Mouse (Mus musculus): ENCODE measurements around the gene Tubb2a.

Gene Tubb2a

DNA sequence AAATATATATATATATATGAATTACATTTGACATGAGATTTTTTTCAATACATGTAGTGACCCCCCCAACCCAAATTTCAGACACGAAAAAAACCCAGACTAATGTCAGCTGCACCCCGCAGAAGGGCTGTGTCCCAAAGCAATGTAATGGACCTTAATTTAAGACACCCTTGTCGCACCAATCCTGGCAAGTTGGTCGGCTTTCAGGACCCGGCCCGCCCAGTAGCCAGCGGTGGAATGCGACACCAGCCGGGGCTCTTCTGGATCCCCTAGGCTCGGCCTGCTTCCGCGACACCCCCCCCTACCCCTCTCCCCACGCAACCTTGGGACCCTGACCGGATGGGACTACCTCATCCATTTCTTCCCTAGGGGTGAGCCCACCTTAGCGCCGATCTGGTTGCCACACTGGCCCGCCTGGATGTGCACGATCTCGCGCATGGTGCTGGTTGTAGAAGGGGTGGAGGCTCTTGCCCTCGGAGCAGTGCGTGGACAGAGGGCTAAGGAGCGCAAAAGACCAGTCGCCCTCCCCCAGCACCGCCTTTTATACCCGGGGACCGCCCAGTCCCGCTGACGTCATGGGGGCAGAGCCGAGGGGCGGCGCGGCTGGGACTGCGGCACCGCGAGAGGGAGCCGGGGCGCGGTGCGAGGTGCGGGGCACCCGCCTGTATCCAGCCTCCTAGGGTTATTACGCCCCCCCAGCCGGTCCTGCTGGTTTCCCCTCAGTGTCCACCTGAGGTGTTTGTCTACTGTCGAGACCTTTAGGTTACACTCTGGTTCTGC lies at the start of gene Tubb2a:
Gene Tubb2a (minus strand): TSS at position 516 of the 780 bp plus-strand sequence.
- peak; percentile 93 for DNase-seq

DNA sequence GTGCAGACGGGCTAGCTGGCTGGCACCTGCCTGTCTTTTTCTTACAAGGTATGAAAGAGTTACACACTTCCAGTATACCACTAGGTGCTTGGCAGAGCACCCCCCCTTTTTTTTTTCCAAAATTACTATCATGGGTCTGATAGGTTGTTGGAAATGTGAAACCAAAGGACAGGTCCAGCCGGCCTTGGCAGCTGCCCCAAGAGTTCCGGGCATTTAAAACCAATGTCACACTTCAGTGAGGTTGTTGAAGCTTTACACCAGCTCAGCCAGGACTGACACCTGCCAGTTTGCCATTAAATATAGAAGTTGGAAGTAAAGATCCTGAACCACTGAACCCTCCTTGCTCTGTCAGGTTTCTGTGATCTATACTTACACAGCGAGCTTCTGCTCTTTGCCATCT lies 47.9 kb upstream of the Tubb2a start:
- no peak for DNase-seq

DNA sequence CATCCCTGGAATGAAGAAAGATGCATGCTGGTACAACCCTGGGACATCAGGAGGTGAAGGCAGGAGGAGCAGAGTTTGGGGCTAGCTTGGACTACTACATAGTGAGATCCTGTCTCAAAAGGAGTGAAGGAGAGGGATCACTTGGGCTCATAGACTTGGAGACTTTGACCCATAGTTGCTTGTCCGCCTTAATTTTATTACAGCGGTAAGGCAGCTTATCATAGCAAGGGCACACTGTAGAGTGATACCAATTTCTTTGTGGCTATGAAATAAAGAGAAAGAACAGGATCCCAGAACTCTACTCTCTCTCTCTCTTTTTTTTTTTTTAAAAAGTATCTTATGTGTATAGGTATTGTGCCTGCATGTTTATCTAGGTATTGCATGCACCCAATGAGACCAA lies 42.7 kb upstream of the Tubb2a start:
- DNase-seq, result no peak

DNA sequence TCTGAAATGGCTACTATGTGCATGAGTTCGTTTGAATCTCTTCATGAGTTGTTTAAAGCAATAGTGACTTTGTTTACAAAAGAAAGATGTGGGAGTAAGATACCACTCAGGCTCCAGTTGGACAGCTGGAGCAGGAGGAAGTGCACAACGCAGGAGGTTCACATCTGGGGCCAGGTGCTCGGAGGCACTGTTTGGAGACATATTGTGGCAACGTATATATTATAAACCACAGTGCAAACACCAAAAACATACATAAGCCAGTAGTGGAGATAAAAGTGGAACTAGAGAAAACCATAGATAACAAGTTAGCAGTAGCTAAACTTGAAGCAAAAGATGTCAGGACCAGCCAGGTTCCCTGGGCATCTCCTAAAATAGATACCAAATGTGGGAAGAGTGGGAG lies 41.6 kb upstream of the Tubb2a start:
- no peak for DNase-seq

DNA sequence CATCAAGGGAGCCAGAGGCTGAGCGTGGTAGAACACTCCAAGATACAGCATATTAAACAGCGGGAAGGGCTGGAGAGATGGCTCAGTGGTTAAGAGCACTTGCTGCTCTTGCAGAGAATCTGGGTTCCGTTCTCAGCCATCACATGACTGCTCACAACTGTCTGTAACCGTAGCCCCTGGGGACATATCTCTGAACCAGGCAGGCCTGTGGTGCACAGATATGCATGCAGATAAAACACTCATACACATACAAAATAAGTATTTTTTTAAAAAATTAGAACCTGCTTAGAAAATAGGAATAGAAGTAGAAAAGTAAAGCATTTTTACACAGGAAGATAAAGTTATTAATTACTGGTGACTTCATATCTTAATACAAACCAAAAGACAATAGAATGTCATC lies 41.0 kb upstream of the Tubb2a start:
- no peak for DNase-seq

DNA sequence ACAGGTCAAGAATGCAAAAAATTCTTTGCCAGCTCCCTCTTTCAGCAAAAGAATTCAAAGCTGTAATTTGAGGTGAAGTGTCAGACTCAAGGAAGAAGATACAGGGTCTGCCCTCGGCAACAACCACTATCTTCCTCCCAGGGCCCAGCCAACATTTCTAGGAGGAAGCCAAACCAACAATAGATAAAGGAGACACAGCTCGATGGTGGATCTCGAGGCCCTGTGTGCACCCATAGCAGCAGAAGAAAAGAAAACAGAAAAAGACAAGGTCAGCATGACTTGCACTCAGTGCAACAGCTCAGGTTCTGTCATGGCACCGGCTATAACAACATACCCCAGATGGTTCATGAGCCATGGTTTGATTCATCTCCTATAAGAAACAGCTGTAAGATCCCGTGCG lies 38.7 kb upstream of the Tubb2a start:
- no peak for DNase-seq

DNA sequence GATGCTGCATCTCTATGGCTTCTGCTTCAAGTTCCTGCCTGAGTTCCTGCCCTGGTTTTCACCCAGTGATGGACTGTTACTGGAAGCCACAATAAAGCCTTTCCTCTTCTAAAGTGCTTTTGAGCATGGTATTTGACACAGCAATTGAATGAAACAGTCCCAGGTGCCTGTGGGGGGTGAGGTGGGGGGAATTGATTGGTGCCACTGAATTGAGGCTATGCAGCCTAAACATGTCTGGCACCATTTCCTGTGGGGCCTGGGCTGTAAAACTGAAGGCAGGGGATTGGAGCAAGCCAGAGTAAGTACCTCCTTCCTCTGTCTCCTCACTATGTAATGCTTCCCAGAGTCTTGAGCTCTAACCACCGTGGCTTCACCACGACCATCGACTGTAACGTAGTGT lies 36.8 kb upstream of the Tubb2a start:
- no peak for DNase-seq

DNA sequence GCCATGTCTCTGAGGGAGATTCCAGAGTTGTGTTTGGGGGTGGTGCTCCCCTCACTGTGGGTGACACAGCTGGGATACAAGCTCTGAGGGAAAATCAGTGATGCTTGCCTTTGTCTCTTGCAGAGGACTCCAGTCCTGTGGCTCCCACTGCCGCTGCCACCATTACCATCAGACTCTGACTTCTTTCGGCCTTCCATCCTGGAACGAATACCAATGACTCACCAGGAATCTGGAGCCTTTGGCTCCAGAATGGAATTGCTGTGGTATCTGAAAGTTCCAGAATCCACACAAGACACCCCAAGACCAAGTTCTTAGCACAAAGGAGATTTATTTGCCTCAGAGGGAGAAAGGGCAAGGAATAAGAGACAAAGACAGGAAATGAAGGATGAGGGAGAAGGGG lies 35.3 kb upstream of the Tubb2a start:
- no peak for DNase-seq

DNA sequence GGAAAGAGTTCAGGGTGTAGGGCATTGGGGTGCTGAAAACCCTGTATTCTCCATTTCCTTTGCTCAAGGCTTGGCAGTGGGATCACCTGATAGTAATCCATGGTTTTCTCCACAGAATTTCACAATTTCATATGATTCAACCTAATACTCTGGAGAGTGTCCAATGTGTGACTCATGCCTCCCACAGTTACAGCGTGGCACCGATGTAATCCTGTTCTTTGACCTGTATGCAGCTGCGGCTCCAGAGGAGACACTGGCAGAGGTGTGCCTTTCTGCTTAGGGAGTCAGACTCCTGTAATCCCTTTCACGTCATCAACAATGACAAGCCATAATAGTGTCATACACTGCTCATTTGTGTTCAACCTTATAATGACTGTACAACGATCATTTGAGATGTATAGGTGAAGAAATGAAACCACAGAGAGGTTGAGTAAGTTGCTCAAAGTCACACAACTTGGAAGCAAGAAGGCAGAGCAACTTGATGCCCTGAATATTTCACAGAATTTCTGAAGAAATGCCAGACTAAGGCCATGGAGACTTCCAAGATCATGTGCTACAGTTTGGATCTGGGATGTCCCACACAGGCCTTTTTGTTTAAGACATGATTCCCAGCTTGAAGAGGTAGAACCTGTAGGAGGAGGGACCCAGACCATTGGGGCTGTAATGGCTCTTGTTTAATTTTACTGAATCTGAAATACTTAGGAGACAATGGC lies 34.7 kb upstream of the Tubb2a start:
- DNase-seq, result no peak

DNA sequence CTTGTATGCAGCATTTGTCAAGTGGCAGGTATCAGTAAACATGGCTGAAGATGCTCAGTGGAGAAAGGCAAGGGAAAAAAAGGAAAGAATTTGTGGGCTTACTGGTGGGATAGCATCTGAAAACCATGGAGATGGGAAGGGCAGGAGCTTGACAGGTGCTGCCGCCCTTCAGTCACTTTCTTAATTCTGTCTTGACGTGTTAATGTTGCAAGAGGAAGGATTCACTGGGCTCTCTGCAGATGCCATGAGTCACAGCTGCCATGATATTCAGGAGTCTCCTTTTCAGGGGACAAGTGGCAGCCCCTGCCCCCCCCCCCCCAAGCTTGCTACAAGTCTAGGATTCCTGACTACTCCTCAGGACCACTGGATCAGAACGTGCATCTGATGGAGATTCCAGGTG lies 34.1 kb upstream of the Tubb2a start:
- no peak for DNase-seq

DNA sequence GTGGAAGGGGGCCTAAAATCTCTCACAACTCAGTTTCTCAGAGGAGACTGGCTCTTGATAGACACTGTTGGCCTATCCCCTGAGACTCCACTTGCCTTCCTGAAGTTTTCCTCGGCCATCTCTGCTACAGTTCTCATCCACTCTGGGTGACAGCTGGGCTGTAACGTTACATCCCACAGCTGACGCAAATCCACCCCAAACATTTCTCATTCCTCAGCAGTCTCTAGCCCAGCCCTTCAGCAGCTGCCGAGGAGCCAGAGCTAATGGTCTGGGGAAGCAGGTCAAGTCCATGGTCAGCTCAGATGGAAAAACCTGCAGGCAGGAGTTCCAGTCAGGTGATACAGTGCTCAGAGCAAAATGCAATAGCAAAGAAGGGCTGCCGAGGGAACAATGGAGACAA lies 33.2 kb upstream of the Tubb2a start:
- DNase-seq, result no peak

DNA sequence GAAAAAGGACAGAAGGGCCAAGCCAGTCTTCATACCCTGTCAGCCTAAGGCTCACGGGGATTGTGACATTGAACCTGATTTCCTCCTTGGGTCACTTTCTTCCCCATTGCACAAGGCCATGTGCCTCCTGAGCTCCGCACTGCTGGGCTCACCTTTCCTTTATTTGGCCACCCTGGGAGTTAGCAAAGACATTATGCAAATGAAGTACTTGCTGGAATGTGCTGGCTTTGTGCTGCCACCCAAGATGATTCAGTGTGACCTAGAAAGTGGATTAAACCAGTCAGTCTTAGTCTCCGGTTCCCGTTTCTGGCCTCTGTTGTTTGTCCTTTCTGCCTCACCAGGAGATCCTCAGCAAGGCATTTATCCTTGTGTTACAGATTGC lies 31.9 kb upstream of the Tubb2a start:
- no peak for DNase-seq

DNA sequence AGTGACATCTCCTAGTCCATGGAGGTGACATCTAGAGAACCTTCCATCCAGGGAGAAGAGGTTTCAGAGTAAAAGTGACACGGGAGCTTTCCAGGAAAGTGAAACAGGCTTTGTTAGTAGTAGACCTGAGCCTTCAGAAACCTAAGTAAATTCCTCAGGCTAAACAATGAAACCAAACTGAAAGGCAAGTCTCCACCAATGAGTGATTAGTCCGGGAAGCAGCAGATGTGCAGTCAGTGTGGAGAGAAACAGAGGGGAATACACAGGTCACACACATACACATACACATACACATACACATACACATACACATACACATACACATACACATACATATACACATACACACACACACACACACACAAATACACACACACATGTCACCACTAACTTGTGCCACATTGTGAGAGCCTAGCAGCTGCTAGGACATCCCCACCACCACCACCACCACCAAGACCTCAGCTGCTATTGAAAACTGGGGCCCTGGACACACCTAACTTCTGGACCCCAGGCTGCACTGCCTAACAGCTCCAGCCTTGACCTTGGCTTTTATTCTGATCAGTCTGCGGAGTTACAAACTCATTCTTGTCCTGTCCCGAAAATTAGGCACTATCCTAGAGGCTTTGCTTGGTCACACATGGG lies 31.3 kb upstream of the Tubb2a start:
- no peak for DNase-seq

DNA sequence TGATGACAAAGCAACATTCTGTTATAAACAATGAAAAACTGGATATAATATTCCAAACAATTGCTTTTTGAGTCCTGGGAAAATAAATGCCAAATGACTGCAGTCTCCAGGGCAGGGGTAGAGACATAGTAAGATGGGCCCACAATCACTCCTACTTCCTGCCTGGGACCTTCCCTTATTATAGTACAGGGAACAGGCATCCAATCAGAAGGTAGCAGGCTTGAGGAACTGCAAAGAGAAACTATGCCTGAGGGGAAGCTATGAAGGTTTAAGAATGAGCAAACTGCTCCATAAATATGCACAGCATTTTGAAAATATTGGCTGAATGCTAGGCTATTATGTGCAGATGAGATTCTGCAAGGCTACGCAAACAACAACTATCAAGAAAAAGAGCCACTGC lies 29.2 kb upstream of the Tubb2a start:
- no peak for DNase-seq

DNA sequence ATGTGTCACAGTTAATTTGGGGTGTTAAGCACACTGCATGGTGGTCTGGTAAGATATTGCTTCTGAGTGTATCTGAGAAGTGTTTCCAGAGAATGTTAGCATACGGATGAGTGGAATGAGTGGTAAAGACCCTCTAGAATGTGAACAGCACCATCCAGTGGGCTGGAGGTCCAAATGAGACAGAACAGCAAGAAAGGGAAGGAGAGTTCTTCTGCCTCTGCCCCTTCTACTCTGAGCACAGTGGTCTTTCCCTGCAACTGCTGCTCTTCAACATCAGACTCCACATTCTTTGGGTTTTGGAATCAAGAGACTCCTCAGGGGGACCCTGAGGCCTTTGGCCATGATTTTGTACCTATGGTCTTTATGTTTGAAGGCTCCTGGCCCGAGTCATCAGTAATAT lies 28.4 kb upstream of the Tubb2a start:
- no peak for DNase-seq

DNA sequence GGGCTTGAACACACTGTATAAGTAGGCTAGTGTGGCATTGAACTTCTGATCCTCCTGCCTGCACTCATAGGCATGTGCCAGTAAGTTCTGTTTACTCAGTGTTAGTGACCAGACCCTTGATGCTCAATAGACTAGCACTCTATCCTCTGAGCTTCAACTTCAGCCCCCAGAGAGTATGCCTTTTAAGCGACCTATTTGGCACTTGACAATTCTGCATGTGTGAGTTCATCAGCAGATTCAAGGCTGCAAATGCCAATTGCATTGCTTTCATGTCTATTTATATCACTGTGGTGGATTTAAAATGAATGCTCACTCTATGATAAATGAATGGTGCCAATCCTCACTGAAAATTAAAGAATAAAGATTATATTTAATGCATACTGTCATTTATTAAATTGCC lies 27.6 kb upstream of the Tubb2a start:
- no peak for DNase-seq

DNA sequence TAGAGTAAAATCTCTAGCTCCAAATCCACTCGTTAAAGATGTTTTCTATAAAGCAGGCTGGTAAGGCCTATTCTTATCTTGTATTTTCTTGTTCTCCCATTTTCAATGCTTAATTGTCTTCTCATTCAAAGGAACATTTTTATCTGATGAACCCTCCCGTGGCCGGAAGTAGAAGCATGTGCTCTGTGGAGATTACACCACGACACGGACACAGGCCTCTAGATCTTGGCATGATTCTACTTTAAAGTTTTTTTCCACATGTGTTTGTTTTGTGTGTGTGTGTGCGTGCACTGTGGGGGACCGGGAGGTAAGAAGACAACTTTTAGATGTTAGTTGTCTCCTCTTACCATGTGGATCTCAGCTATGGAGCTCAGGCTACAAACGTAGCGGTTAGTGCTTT lies 24.1 kb upstream of the Tubb2a start:
- no peak for DNase-seq

DNA sequence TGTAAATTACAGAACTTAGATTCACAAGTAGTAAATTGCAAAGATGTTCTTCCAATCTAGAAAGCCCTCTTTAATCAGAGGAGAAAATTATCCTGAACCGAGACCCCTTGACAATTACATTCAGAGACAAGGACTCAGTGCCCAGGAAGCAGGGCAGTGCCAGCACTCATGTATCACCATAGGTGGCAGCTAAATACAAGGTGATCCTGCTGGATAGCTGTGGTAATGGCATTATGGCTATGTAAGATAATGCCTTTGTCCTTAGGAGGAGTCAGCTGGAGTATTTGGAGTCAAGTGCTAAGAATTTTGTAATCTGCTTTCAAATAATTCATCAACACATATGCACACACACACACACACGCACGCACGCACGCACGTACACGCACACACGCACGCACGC lies 23.4 kb upstream of the Tubb2a start:
- DNase-seq, result no peak

DNA sequence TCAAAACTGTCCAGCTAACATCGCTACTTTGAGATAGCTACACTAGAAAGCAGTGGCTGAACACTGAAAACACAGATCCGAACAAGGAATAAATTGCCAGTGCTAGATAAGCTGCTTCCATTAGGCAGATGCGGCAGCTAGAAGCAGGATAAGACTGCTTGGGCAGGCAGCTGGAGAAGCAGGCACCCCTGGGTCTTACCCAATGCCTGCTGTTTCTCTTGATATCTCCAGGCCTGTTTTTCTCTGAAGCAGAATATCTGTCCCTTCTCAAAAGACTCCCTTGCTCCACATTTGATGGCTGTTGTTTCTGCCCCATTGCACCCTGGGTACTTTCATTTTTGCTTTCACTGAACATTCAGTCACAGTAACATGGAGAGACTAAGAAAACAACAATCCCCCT lies 22.9 kb upstream of the Tubb2a start:
- DNase-seq, result no peak

DNA sequence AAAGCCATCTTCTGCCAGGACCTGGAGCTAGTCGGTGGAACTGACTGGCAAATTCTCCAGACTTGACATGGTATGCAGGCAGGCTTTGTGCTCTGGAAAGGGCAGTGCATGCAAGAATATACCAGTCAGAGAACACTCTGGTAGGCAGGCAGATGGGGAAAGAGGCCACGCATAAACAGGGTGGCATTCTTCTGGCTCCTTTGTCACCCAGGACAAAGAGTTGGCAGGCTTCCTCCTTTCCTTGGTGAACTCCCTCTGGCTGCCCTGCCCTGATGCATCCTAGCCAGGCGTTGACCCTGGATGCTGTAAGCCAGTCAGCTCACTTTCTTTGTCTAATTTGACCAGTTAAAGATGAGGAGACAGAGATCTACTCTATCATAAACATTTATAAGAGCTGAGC lies 19.3 kb upstream of the Tubb2a start:
- DNase-seq, result no peak

DNA sequence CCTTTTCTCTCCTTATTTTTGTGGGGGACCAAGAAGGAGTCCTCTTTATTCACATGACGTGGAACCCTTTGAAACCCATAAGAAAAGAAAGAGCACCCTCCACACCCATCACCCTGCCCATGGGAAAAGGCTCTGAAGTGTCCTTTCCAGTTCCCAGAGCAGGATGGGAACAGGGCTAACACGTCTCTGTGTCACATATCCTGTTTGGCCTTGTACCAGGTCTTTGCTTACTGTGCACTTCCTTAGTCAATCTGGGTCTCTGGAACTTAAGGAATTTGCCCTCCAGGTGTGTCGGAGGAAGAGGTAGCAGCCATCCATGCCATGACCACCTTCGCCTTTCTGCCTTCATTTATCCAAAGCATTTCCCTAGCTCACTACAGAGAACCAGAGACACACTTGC lies 18.6 kb upstream of the Tubb2a start:
- no peak for DNase-seq

DNA sequence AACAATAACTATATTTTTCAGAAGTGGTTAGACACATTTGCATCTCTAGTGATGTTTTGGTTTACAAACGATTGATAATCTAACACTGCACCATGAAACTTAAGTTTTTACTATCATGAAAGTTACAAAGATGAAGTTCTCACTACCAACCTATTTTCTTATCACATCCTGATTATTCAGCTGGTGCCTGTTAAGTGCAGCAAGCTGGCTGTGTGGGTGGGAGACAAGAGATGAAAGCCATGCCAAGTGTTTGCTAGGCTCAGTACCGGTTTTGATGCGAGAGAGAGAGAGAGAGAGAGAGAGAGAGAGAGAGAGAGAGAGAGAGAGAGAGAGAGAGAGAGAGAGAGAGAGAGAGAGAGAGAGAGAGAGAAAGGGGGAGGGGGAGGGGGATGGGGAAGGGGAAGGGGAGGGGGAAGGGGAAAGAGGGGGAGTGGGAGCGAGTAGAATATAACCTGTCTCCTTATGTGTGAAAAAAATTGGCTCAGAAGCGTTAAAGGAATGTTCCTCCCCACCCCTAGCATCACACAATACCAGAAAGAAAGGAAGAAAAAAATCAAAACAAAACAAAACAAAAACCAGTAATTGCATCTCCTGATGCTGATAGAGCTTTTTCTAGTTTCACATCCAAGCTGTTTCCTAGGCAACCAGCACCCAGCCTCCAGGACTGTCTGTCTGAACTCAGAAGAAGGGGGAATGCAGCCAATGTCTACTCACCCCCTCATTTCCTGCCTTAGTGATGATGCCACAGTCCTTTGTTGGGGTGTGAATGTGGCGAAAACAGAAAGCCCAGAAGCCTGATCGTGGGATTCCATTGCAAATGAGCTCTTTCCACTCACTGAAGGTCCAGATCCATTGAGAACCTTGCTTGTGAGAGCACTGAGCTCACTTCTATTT lies 18.0 kb upstream of the Tubb2a start:
- DNase-seq, result peak; percentile 65

DNA sequence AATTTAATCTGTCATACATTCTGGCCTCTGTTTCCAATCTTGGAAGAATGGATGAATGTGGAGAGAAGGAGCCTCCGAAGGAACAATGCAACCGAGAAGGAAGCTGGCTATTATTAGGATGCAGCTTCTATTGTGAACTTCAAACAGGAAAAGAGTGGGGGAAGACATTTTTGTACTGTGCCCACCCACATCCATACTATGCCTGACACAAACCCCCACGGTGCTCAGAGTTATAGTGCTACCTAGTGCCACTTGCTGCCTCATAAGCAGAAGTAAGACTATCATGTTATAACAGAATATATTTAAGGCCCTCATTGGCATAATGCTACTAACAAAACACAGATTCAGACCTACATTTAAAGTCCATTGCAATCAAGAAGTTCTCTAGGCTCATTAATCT lies 11.6 kb upstream of the Tubb2a start:
- no peak for DNase-seq
